Mouse (Mus musculus) right cerebral cortex, postnatal 10 days (tissue): ENCODE measurements around the gene Parp8.

Experiments used
- DNase-seq, 2 experiments: peaks; one replicate each; pipeline ENCODE4 v3.0.0; 2021; ENCODE audit warnings: low spot score in 2 of 2

Parp8 gene

DNA sequence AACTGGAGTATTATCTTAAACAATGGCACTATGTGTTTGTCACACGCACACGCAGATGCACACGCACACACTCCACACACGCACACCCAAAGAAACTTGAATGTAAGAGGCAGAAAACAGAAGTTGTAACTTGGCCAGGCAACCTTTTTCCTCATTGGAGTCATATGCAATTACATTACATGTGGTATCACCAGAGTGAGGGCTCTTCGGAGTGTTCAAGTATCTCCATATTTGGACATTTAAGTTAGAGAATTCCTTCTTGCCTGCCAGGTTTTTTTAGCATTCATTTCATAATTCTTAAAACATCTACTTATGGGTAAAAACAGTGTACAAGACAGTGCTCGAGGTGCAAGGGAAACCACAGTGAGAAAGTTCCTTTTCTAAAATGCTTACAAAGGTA, 6.7 kb downstream of the Parp8 start:
- DNase-seq: no peak

DNA sequence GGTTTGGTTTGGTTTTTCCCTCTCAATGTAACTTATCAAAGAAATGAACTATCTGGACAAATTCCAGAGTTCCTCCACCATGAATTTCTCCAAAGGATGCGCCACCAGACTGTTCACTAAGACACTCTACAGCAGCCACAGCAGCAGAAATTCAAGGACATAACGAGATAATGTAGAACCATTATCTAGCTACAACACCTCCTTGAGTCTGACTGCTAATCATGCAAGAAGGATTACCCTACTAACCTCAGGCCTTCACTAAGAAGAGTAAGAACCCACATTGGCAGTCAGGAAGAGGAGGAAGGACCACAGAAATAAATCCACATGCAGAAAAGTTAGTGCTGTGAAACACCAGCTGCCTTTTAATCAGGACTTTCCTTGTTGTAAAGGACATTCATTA, 11.8 kb downstream of the Parp8 start:
- no peak for DNase-seq

DNA sequence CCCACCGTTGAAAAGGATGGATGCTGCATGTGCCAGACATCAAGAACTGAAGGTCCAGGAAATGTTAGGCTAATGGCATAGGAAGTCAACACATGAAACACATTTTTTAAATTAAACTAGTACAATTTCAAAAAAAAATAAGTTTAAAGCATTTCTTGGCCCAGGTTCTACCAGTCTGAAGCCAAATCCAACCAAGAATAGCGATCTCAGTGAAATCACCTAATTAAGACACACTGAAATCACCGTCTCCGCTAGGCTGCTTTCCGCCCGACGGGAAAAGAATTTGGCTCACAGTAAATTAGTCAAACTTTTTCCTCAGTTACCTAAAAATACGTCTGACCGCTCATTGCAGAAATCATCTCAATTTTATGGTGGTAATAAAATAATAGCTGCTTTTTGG, 13.3 kb downstream of the Parp8 start:
- DNase-seq: no peak

DNA sequence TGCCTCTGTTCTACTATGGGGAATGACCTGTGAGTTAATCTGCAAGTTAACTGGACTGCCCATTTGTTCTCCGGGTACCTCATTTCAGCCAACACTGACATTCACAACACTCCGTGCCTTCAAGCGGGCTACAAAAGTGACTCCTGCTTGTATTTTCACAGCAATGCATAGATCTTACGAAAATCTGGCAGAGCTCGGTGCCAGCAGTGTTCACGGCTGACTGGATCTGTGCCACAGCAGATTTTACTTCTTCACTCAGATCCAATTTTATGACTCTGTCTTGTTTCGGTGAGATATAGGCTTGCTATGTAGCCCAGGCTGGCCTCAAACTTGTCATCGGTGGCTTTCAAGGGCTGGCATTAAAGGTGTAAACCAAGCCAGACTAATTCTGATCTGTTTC, 15.2 kb downstream of the Parp8 start:
- peak; percentile 55 to 62 for DNase-seq

DNA sequence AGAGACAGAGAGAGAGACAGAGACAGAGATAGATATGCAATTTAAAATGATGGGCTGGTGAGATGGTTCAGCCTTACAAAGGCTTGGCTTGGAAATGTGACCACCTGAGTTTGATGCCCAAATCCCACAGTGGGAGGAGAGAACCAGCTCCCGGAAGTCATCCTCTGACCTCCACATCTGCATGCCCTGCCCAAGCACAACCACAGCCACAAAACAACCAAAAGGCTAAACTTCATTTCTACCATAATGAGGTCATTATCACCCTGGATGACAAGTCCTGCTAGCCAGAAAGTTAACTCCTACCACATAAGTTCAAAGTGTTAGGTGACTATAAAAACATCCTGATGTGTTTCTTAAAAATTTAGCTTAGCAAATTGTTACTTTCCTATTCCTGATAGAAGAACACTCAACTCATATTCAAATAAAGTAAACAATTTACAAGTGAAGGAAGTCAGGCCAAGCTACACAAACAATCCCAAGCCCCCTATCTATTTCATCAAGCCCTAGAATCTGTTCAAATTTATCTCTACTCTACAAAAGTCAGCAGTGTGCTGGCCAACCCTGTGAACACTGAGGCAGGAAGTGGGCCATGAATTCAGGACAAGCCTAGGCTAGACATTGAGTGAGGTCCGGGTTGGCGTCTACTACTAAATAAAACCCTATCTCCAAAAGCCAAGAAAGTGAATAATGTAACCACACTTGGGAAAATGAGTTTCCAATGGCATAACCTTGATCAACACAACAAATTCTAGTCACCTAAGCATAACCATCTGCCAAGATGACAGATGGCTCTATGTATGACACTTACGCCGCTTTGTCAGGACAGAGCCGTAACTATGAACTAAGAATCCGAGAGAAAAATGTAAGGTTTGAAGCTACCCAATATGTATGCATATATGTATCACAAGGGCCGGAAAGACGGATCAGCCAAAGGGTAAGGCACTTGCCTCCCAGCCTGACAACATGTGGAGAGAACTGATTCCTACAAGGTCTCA, 17.0 kb downstream of the Parp8 start:
- no peak for DNase-seq

DNA sequence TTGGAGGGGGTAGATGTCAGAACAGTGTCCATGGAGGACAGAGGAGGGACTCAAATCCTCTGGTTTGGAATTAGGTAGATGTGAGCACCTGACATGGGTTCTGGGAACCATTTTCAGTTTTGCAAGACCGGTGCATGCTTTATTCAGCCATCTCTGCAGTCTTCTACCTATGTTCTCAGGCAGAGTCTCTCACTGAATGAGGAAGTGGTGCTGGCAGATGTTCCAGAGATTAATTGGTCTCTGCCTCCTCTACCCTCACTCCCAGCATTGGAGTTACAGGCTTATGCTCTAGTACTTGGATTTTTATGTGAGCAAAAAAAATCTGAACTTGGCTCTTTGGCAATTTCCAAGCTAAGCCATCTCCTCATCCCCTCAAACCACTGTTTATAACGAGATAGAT, 17.8 kb downstream of the Parp8 start:
- DNase-seq: no peak

DNA sequence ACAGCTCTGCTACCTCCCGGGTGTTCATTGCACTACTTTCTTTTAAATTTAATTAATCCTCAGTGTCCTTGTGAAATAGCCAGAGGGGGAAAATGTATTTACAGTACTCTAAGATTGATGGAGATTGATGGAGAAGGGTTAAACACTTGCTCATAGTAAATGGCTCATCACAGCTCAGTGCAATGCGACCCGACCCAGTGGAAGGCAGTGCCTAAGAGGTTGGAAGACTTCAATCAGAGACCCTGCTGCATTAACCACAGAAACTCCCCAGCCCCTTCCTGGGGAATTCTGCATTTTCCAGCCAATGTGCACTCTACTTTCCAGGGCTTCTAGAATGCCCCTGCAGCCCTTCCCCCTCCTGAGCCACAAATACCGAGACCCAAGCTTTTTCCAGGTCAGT, 18.7 kb downstream of the Parp8 start:
- no peak for DNase-seq

DNA sequence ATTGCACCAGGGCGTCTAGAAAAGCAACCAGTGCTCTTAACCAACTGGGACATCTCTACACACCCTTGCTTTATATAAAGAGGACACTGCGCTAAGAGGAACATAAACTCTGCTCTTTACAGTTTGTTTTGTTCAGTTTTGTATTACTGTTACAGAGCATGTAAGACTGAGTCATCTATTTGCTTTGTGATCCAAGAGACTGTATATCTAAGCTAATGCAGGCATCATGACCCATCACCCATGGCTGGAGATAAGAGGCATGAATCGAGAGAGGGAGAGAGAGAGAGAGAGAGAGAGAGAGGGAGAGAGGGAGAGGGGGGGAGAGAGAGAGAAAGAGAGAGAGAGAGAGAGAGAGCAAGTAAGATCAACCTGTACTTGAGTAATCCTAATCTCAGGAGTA, 24.8 kb downstream of the Parp8 start:
- no peak for DNase-seq

DNA sequence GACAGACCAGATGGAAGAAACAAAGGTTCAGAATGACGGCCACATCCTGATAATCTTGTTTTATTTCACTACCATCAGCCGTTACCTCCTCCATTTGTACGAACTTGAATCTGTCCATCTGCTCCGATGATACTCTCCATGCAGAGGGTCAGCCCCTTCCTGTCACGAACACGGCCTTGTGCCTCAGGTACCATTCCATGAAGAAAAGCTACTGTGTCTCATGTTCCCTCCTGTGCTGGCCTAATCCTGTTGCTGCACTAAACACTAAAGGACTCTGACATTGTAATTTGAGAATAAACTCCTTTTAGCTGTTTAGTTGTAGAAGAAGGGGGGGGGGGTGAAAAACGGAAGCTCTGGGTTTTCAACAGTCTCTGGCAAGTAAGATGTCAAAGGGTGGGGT, 33.8 kb downstream of the Parp8 start:
- DNase-seq: no peak

DNA sequence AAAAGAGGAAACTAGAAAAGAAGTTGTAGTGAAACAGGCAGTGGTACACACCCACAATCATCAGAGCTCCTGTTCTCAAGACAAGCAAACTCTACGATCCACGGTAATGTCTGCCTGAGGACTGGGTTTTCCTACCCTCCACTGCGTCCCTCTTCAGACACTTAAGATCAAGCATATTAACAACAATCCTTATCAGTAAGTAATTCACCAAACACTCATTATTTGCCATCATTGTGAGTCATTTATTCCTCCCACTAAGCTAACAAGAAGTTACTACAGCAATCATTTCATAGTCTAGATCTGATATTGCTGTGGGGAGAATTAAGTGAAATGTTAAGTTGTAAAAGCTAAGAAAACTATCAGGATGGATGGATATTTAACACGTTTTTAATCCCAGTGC, 35.0 kb downstream of the Parp8 start:
- DNase-seq: no peak

DNA sequence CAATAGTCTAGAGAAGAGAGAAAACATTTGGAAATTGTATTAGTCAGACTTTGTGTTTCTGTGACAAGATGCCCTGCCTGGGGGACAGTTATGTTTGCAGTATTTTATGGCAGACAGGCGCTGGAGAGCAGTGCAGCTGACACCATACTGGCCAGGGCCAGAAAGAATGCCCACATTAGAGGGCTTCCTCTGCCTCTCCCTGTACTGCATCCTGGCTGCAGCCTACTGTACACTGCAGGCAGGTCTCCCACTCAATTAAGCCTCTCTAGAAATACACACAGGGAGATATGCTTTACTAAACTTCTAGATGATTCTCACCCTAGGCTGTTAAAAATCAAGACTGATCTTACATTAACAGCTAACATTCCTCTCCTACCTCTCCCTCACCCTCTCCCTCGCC, 36.6 kb downstream of the Parp8 start:
- no peak for DNase-seq

DNA sequence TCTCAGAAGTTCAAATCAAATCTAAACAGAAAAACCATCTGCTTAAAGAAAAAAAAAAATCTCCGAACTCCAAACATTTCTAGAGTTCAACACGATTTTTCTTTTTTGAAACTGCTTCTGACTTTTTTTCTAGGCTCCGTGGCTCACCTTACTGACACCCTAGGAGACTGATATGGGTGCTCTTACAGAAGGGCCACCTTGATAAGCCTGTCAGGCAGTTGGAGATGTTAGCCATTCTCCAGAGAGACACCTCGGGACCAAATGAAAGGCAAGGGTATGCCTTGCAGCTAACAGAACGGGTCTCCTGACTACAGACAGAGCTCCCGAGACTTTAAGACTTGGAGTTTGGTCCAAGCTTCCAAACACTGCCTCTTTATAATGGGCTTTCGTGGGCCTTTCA, 37.1 kb downstream of the Parp8 start:
- no peak for DNase-seq

DNA sequence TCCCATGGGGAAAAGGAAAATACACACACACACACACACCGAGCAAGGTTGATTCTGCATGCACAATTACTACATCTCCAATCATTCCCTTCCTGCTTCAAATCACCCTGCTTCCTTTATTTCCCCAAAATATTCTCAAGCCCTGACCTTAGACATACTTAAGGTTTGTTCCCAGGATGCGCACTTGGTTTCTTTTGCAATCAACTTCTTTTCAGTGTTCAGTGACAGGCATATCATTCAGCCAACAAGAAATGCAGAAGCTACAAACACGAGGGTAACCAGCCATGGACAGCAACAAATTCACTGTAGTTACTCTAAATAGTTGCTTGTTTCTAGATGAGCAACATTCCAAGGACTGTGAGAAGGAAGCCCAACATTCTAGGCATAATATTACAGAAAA, 38.1 kb downstream of the Parp8 start:
- no peak for DNase-seq

DNA sequence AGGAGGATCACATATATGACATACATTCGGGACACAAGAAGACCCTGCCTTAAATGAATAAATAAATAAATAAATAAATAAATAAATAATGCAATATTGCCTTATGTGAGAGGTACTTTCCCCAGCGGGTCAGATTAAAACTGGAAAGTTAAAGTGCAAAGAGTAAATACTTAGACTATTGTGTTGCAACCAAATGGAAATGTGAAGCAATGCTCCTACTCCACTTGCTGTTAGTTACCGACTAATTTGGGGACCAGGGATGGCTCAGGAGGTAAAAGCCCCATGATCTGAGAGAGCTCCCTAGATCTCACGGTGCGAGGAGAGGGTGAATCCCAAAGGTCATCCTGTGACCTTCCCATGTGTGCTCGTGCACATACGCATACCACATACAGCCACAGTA, 38.7 kb downstream of the Parp8 start:
- no peak for DNase-seq

DNA sequence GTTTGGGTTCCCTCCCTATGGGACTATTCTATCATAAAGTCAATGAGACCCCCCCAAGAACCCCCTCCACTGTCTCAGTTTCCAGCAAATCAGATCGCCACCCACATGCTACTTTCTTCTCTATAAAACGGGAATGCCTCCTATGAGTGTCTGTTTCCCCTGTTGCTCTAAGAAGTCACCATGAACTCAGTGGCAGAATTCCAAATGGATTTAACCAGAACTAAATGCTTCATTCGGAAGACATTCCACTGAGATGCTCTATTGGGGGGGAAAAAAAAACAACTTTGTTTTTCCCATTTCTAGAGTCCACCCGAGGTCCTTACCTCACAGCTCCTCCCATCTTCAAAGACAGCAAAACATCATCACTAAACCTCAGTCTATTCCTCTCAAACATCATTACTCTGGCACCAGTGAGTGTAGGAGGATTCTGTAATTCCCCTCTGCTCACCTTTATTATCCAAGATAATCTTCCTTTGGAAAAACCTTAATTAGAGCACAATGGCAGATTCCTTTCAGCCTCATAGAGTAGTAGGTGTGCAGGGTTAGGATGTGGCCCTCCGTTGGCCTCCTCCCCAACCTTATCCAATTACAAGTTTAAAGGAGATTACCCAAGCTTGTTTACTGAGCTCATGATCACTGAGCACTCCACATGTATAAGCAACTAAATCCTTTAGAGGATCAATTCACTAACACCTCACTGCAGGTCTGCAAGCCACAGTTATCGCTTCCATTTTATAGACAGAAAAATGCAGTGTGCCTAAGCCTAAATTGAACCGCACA, 51.1 kb downstream of the Parp8 start:
- no peak for DNase-seq

DNA sequence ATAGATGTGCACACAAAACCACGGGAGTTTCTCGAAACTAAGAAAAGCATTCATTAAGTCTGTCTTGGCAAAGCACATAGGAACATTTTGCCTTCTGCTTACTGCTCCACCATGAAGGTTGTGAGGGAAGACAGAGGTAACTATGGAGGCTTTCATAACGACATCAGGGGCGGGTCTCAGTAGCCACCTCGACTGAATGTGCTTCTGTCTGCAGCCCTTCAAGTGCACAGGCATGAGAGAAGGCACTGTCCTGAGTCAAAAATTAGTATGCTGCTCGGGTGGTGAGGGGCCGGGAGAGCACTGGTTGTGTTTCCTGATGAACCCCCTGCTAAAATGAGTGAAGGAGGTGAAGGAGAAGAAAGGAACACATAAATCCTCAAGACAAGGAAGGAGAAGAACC, 51.8 kb downstream of the Parp8 start:
- DNase-seq: peak; percentile 54 to 63

DNA sequence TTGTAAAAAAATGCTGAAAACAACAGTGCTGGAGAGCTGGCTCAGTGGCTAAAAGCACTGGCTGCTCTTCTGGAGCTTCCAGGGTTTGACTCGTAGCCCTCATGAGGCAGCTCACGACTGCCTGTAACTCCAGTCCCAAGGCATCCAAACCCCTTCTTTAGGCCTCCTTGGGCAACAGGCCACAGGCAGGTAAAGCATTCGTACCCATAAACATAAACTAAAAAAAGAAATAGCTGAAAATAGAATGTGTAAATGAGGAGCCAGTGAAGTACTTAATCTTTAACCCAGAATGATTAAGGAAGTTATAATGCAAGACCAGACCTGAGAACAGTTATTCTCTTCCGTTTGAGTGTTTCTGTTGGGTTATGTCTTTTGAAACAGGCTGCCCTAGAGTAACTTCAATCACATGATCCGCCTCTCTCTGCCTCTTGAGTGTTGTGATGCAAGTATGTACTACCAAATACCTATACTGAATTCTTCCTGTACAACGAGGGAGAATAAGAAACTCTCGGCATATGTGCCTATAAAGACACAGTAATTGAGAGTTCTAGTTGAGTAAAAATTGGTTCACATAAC, 53.2 kb downstream of the Parp8 start:
- DNase-seq: no peak

DNA sequence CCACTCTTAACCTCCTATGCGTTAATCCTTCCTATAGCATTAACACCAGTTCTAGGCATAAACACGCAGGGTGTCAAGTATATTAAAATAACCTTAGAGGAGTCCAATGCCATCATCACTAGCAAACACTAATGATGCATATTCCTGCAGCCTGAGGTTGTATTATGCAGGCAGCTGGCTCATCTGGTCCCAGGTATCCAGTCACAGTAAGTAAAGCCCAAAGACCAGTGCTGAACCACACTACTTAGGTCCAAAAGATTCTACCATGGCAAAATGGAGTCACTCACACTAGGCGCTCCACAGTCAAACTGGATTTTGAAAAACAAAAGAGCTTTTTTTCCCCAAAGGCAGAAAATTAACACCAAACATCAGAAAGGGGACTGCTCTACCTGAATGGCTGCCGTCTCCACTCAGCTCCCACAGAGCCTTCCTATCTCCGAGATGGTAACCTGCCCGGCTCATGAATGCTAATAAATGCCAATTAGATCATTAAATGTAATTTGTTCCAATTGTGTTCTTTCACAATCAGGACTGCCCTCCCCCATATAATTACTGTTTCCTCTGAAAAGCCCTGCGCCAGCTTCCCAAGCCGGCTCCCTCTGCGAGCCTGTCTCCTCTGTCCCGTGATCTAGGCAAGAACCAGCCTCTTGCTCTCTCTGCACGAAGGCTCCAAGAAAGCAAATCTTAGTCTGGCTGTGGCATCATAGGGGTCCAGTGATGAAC, 54.5 kb downstream of the Parp8 start:
- no peak for DNase-seq

DNA sequence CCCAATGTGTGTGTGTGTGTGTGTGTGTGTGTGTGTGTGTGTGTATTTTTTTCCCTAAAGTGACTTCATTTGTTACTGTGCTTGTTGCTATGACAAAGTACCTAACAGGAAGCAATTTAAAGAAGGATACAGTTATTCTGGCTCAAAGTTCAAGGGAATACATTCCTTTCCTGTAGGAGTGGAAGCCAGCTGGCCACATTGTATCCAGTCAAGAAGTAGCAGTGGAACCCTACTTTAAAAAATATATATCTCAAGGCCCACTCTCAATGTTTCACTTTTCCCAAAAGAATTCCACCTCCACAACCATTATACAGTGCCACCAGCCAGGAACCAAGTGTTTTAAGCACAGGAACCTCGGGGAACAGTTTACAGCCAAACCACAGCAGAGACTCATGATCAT, 55.7 kb downstream of the Parp8 start:
- DNase-seq: no peak

DNA sequence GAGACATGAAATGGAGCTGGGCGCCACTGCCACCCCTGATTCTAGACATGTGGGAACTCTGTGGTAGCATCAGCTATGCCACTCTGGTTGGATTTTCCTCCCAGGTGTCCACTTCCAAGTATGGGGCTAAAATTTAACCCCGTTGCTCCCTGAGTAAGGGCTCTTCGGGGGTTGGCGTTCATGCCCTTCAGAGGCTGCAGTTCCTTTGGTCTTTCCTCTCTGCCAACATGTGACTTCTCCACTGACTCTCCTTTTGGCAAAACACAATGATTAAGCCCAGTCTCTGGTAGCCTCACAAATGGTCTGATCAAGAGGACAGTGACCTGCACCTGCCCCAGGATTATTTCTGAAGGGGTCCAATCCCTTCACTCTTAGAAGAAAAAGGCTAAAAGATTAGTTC, 56.4 kb downstream of the Parp8 start:
- no peak for DNase-seq

DNA sequence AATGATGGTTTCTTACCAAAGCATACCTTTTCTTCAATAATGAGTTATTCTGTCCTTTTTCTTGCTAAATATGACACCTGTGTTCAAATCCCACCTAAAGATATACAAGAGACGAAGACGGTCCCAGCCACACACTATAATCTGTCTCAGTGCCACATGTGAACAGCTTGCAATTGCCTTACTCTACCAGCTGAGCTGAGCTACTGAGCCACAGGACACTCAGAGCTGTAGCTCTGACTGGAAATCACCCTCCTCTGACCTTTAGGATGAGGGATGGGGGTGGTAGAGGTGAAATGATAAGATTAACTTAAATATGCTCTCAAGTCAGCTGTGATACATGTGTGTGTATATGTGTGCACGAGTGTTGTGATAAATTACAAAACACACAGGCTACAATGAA, 57.9 kb downstream of the Parp8 start:
- DNase-seq: no peak
